Mouse (Mus musculus) heart, embryonic 16.5 days (tissue): ENCODE data around the gene Selenbp2. TPM values are rescaled to one million over a fixed set of nuclear protein-coding genes. Genes with fewer than 3 reads are reported as not detected.
A peak's percentile ranks its signal among the peaks of the same experiment; 100 is the strongest.
"Not testable (repeated sequence)": the region's sequence is repeated elsewhere in the genome, so short reads cannot be mapped to it uniquely, and the experiment has no call there.

Source experiments
- ATAC-seq: fragments of 200-750 bp; cut with Nextera tagmentation; replicated peaks from 2 replicates; pipeline ENCODE4 v1.8.0; 2017; ENCODE audit warnings: moderate number of reproducible peaks; ENCODE audit not compliant: insufficient read depth, low FRiP score; ENCODE audit errors: extremely low read depth
- H3K27ac ChIP-seq: fragments of 300-500 bp; sonication (generic); 2 replicates; pipeline ENCODE4 v1.5.1; 2014; ENCODE audit warnings: mild to moderate bottlenecking, low read length, control low read depth, moderate library complexity
- H3K27me3 ChIP-seq: fragments of 300-500 bp; sonication (generic); 2 replicates; pipeline ENCODE4 v1.6.1; 2014; ENCODE audit warnings: low read length, mixed read lengths; ENCODE audit not compliant: control insufficient read depth, insufficient read depth
- H3K36me3 ChIP-seq: fragments of 300-500 bp; sonication (generic); 2 replicates; pipeline ENCODE4 v1.6.1; 2014; ENCODE audit not compliant: control insufficient read depth, insufficient read depth
- H3K4me1 ChIP-seq: fragments of 300-500 bp; sonication (generic); 2 replicates; pipeline ENCODE4 v1.6.1; 2014; ENCODE audit warnings: low read length, mixed read lengths; ENCODE audit not compliant: control insufficient read depth, insufficient read depth
- H3K4me2 ChIP-seq: fragments of 300-500 bp; sonication (generic); 2 replicates; pipeline ENCODE4 v1.6.1; 2014; ENCODE audit warnings: low read depth, mild to moderate bottlenecking, control low read depth, low read length
- H3K4me3 ChIP-seq: fragments of 300-500 bp; sonication (generic); 2 replicates; pipeline ENCODE4 v1.5.1; 2014; ENCODE audit warnings: mild to moderate bottlenecking, control low read depth, low read length
- H3K9ac ChIP-seq: fragments of 300-500 bp; sonication (generic); 2 replicates; pipeline ENCODE4 v1.6.1; 2014; ENCODE audit warnings: low read length, control low read depth
- H3K9me3 ChIP-seq: fragments of 300-500 bp; sonication (generic); replicated peaks from 2 replicates; pipeline ENCODE4 v1.6.1; 2016; ENCODE audit warnings: low read length; ENCODE audit not compliant: control insufficient read depth
- WGBS: fragments of 180-500 bp; shearing (Covaris S2); extraction: QIAGEN DNeasy Blood & Tissue Kit; methylation state at CpG from one replicate; pipeline ENCODE4 v1.1.7; 2014; 5-methylcytosine and 5-hydroxymethylcytosine counted together
- polyA plus RNA-seq: library from polyadenylated mRNA; unstranded; fragments of >200 nt; fragmentation: Nextera tagmentation; extraction: Ambion mirVana; gene quantifications from 2 replicates; pipeline ENCODE4 v1.2.1, GENCODE M21; 2015

Selenbp2 gene
- polyA plus RNA-seq, 1 experiment from 2014 or later: 4.3 TPM

GRCm38 (mm10) chr3:94703364-94703763, 10.0 kb downstream of the Selenbp2 start:
- not testable (repeated sequence) for H3K9ac ChIP-seq, H3K27ac ChIP-seq, H3K9me3 ChIP-seq, H3K27me3 ChIP-seq, H3K36me3 ChIP-seq, ATAC-seq, H3K4me2 ChIP-seq, H3K4me3 ChIP-seq, H3K4me1 ChIP-seq
- WGBS: 11% methylated on average over 2 of the region's 3 CpGs

DNA sequence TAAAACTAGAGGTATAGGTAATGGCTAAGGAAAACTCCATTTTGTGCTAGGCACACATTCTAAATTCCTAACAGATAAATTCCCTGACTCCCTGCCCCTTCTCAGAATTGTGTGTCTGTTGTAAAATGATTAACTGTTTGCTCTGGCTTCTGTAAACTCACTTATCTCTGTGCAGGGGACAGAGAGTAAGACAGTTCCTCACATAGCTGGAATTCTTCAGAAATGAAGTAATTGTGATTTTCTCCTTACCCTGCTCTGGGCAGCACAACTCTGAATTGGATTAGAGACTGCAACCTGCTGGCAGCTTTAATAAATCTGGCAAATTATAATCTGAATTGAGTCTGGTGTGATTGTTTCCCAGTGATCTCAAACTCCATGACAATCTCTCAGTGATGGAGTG, 17.2 kb downstream of the Selenbp2 start:
- not testable (repeated sequence) for H3K4me3 ChIP-seq, H3K4me1 ChIP-seq, H3K27ac ChIP-seq, H3K36me3 ChIP-seq, H3K27me3 ChIP-seq, H3K9ac ChIP-seq, H3K9me3 ChIP-seq, H3K4me2 ChIP-seq
- 0 out of 2 replicates have a peak, but pooled peaks have one; percentile 28 for ATAC-seq

GRCm38 (mm10) chr3:94713424-94713823, 20.1 kb downstream of the Selenbp2 start:
- not testable (repeated sequence) for ATAC-seq, H3K4me1 ChIP-seq, H3K27me3 ChIP-seq, H3K9ac ChIP-seq, H3K27ac ChIP-seq, H3K36me3 ChIP-seq, H3K4me3 ChIP-seq, H3K9me3 ChIP-seq, H3K4me2 ChIP-seq
- WGBS: 83% methylated on average over 3 of the region's 3 CpGs

- H3K9me3 ChIP-seq, H3K4me2 ChIP-seq, H3K36me3 ChIP-seq, H3K9ac ChIP-seq, H3K27ac ChIP-seq, H3K27me3 ChIP-seq, H3K4me1 ChIP-seq, H3K4me3 ChIP-seq: not testable (repeated sequence)
- ATAC-seq: peak; percentile 82
- WGBS: 17% methylated on average over 1 of the region's 1 CpGs
These were observed 24.9 kb downstream of the Selenbp2 start for GRCm38 (mm10) chr3:94718253-94718652.

DNA sequence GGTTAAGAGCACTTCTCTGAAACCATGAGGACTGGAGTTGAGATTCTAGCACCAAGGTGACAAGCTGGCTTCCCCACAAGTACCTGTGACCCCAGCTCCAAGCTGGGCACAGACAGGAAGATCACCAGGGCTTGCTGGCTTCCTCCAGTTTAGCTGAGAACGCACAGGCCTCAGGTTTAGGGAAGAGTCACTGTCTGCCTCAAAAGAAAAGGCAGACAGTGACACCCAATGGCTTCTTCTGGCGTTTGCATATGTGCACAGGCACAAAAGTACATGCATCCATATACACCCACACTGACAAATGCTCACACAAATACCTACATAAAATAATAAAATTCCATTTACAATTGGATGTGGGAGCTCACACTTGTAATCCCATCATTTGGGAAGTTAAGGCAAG, 30.3 kb downstream of the Selenbp2 start:
- H3K9me3 ChIP-seq, ATAC-seq, H3K4me2 ChIP-seq, H3K4me1 ChIP-seq, H3K36me3 ChIP-seq, H3K27me3 ChIP-seq, H3K27ac ChIP-seq, H3K9ac ChIP-seq, H3K4me3 ChIP-seq: not testable (repeated sequence)
- WGBS: 12% methylated on average over 2 of the region's 2 CpGs

DNA sequence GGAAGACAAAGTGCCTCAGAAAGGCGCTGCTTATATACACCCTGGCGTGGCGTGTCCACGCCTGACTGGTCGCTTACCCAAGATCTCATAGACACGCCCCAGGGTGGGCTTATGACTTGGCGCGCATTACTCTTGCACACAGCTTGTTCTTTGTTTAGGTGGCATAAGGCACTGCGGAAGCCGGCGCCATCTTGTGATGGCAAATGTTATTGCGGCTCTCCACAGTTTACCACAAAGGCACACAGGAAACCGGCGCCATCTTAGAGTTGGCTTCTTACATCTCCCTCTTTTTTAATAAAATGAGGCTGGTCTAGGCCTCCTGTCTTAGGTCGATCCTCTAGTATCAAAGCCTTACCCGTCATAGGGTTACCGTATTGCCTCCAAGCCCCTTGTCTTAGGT, 52.3 kb downstream of the Selenbp2 start:
- Histone ChIP-seq H3K4me3 (no peak overlapping the region), H3K27me3 (no peaks in the 10 kb centered on the region), H3K4me2 (no peak overlapping the region), H3K4me1 (no peaks in the 10 kb centered on the region), H3K36me3 (no peaks in the 10 kb centered on the region), H3K9me3 (peaks cover 2% of the 10 kb centered on the region; the same call in 1 of the 2 replicates), H3K9ac (no peak overlapping the region), H3K27ac (no peak overlapping the region)
- no peak for ATAC-seq
- WGBS: 92% methylated on average over 17 of the region's 17 CpGs

Other genes starting within 250 kb of the Selenbp2 start
- 0.49 and 0.72 TPM in 2 replicates for gene Oaz3, start 249.6 kb upstream of the Selenbp2 start, polyA plus RNA-seq
- 1.7 and 1.8 TPM in 2 replicates for gene Celf3, start 215.3 kb upstream of the Selenbp2 start, polyA plus RNA-seq
- gene Riiad1, start 213.2 kb upstream of the Selenbp2 start, polyA plus RNA-seq: 4.7 and 5.0 TPM in 2 replicates
- 30.5 and 31.2 TPM in 2 replicates for gene Snx27, start 110.8 kb upstream of the Selenbp2 start, polyA plus RNA-seq
- not detected in 2 replicates for gene Gm10972, start 50.4 kb upstream of the Selenbp2 start, polyA plus RNA-seq
- 6.4 and 7.0 TPM in 2 replicates for gene Tuft1, start 34.7 kb upstream of the Selenbp2 start, polyA plus RNA-seq
- 2.7 and 4.4 TPM in 2 replicates for gene Cgn, start 92.9 kb downstream of the Selenbp2 start, polyA plus RNA-seq
- 8.9 and 9.5 TPM in 2 replicates for gene Pogz, start 144.0 kb downstream of the Selenbp2 start, polyA plus RNA-seq
- 279 and 299 TPM in 2 replicates for gene Psmb4, start 193.4 kb downstream of the Selenbp2 start, polyA plus RNA-seq
- 124 and 143 TPM in 2 replicates for gene Selenbp1, start 239.5 kb downstream of the Selenbp2 start, polyA plus RNA-seq